Mouse (Mus musculus) cerebellum, postnatal 36 days (tissue): ENCODE results near the gene Crebrf.
A peak's percentile ranks its signal among the peaks of the same experiment; 100 is the strongest.

Source experiments
- DNase-seq, 2 experiments: peaks; one replicate each; pipeline ENCODE4 v3.0.0; 2021 to 2022; ENCODE audit warnings: mixed read lengths in 2 of 2

The Crebrf gene

GRCm38 (mm10) chr17:26779471-26779870 lies 64.0 kb downstream of the Crebrf start:
- DNase-seq, result no peak

DNA sequence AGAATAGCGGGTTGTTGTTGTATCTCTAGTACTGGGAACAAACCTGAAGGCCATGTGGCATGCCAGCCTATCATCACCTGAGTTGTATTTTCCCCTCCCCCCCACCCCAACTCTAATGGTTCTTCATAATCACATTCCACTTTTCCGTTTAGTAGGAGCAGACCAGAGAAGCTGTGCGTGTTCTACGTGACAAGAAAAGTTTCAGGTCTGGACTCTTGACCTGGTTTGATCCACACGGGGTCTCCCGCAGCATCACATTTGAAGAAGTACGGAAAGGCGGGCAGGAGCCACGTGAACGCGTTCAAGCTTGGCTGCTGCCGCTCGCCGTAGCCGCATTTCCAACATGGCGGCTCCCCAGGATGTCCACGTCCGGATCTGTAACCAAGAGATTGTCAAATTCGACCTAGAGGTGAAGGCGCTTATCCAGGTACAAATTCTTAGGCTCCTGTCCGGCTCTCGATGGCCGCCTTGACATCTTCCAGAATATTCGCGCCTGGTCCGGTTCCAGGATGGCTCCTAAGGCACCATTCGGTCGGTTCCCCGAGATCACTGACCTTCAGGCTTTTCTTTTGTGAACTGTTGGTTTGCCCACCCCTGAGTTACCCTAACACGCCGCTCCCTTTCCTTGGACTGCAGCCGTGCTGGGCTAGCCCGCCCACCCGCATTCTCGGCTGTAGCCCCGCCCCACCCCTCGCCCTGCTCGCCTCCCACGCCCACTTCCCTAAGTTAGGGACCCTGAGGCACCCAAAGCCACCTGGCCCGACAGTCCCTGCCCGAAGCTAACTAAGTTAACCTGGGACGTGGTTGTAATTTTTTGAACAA lies 65.5 kb downstream of the Crebrf start, which contains the start of gene Bnip1:
TSS of gene Bnip1 (plus strand) at position 317 of the 822 bp plus-strand sequence.
- peak; percentile 85 to 89 for DNase-seq

DNA sequence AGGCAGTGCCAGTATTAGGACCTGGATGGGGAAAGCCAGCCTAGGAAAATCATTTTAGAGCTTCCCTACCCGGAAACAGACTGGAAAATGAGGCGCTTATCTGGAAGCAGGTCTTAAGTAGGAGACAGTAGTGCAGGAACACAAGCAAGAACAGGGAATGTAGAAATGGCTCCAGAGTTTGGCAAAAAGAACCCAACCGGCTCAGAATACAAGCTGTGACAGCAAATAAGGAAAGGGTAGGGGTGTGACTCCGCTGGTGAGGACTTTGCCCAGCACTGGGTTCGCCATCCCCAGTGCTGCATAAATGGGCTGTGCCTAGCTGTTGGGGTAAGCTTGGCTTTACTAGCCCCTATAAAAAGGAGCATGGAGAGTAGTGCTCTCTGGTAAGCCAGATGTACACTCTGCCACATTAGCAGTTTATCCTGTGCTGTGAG lies 66.2 kb downstream of the Crebrf start:
- DNase-seq, result no peak

DNA sequence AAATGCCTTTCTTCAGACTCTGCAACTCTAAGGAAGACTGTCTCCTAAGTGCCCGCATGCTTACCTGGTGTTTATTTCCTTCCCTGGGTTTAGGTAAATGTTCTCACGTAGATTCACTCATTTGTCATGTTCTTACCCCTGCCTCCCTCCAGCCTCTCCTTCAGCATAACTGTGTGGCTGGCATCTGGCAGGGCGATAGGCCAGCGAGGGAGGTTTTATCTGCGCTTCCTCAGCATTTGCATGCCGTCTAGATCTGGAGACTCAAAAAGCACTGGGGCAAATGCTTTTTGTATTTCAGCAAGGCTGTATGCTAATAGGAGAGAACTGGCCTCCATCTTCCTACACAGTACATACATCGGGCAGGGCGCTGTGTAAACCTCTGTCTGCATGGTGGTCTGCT lies 69.1 kb downstream of the Crebrf start:
- DNase-seq, result no peak

DNA sequence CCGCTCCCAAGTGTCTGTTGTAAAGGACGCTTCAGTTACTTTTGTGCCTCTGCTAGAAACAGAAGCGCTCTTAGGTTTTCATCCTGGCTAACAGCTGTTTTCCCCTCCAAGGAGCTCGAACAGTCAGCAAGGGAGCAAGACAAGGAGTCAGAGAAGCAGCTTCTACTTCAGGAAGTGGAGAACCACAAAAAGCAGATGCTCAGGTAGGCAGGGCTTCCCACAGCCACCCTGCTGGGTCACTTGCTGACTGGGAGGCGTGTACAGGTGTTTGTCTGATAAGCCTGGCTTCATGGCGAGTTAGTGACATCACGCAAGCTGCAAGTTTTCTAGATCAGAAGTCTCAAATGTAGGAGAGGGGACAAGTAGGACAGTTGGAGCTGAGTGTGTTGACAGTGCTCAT lies 71.1 kb downstream of the Crebrf start:
- no peak for DNase-seq

- no peak for DNase-seq
Measured at GRCm38 (mm10) chr17:26788986-26789385, 73.5 kb downstream of the Crebrf start.

DNA sequence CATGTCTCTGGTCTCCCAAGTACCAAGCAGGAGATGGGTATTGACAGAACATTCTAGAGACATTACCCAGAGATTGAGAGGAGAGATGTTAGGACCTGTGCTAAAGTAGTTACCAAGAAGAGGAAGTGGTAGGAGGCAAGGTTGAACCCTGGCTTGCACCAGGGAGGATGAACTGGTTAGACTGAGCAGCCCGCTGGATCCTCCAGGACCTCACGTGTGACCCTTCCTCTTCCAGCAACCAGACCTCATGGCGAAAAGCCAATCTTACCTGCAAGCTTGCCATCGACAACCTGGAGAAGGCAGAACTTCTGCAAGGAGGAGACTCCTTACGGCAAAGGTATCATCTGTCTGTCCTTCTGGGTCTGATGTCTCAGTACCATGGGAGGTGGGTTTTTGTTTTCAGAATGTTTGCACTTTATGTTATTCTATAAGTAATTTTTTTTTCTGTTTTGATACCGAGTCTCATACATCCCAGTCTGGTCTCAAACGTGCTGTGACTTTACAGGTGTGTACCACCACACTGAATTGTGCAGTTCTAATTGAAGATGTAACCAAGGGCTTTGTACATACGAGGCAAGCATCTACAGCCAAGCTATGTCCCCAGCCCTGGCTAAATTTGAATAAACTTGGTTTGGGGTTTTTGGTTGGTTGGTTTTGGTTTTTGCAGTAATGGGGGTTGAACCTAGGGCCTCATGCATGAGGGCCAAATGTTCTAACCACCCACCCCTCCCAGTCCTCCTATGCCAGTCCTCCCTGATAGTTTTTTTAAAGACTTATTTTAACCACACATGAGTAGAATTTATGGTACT lies 74.2 kb downstream of the Crebrf start:
- no peak for DNase-seq

DNA sequence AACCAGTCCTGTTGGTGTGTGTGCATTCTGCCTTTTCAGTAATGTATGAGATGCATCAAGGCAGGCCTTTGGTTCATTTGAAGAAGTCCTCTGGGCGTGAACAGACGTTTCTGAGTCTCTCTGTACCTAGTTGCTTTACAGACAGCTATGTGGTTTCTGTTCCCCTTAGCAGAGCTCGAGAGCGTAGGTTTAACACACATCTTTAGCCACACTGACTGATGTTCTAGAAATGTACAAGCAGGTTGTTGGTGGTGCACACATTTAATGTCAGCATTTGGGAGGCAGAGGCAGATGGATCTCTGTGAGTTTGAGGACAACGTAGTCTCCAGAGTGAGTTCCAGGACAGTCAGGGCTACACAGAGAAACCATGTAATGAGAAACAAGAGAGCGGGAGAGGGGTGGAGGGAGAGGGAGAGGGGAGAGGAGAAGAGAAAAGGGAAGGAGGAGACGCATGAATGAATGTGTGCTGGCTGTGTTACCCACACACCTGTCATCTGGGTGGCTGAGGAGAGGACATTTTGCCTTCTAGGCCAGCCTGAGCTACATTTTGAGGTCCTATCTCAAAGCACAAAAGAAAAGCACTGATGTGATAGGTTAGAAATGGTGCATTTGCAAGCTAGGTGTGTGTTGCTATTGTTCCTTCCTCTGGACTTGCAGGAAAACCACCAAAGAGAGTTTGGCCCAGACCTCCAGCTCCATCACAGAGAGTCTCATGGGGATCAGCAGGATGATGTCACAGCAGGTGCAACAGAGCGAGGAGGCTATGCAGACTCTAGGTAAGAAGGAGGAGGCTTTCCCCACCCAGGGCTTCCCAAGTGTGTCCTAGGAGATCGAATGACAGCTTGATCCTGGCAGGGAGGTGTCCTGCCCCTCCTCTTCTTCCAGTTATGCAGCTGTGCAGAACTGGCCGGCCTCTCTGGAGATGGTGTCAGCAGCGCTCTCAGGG lies 75.1 kb downstream of the Crebrf start:
- no peak for DNase-seq

DNA sequence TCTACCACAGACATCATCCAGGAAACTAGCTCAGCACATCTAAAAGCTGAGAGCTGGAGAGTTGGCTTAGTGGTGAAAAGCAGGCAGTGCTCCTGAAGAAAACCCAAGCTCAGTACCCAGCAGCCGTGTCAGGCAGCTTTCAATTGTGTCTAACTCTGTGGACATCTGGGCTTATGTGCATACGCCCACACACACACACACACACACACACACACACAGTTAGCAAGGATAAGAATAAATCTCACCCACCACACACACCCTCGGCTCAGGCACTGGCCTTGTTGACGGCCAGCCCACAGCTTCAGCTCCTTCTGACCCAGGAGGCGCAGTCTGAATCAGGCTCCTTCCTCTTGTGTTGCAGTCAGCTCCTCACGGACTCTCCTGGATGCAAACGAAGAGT lies 76.1 kb downstream of the Crebrf start:
- DNase-seq, result no peak

DNA sequence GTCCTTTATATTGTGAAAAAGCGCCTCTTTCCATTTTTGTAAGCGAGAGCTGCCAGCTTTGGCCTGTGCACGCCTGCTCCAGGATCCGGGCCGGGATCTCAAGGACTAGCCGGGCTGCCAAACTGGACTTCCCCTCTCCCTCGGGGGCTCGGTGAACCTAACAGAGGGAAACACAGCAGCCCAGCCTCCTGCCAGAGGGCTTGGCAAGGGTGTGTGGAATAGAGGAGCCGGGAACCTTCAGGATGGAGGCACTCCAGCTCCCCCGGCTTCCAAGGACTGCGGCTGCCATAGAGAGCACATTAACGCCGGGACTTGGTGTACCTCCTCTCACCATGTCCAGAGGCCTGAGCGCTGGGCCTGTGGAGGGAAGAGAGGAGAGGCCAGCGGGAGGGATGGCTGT lies 76.6 kb downstream of the Crebrf start:
- no peak for DNase-seq

DNA sequence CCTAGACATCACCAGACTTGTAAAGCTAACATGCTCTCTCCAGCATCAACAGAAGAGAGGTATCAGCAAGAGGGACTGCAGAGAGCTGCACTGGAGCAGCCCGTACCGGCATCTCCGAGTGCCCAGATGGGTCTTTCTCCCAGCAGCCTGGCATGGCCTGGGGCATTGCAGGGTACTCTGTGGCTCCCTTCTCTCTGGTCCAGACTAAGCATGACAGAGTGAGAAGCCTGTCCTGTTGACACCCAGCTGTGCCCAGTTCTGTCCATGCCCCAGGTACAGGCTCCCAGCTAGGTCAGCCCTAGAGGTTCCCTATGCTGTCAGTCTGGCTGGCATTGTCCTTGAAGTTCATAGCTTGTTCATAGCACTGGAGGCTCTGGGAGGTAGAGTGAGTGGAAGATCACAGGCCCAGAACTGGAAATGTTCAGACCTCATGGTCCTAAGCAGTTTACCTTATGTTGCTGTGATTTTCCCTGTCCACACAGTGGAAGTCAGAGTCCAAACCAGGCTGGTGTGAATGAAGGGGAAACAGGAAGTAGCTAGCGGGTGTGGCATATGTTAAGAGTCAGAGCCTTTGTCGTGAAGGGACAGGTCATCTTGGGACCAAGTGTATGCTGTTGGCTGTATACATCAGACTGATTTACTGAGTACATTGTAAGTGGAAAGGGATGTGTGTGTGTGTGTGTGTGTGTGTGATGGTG lies 77.8 kb downstream of the Crebrf start:
- no peak for DNase-seq

DNA sequence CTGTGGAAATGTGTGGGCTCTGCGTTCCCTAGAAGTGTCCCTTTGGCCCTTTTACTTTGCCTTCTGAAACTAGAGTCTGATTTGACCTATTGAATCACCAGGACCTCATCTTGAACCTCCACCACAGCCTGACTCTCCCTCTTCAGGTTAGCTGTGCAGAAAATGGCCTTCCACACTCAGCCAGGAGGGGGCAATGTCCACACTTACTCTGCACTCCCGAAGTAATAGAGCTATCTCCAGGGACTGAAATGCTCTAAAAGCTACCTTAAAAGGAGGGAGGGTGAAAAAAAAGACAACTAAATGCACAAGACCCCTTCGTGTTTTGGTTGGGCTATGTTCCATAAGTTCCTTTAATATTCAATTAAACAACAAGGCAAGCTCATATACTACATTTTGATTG lies 79.3 kb downstream of the Crebrf start:
- DNase-seq, result peak; percentile 27 to 35

DNA sequence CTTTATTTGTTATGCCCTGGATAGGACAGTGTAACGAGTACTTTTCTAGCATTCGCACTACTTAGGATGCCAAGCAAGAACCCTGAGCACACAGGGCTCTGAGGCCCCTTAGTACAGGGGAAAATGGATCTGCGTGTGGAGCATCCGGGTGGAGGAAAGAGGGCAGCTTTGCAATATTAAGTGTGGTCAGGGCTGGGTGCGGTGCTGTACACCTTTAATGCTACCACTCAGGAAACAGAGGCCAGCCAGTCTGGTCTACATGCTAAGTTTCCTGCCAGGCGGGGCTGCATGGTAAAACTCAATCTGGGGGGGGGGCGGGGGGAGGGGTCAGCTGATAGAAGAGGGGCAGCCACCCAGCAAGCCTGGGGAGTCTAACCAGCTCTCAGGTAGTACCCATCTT lies 79.9 kb downstream of the Crebrf start:
- DNase-seq, result no peak

DNA sequence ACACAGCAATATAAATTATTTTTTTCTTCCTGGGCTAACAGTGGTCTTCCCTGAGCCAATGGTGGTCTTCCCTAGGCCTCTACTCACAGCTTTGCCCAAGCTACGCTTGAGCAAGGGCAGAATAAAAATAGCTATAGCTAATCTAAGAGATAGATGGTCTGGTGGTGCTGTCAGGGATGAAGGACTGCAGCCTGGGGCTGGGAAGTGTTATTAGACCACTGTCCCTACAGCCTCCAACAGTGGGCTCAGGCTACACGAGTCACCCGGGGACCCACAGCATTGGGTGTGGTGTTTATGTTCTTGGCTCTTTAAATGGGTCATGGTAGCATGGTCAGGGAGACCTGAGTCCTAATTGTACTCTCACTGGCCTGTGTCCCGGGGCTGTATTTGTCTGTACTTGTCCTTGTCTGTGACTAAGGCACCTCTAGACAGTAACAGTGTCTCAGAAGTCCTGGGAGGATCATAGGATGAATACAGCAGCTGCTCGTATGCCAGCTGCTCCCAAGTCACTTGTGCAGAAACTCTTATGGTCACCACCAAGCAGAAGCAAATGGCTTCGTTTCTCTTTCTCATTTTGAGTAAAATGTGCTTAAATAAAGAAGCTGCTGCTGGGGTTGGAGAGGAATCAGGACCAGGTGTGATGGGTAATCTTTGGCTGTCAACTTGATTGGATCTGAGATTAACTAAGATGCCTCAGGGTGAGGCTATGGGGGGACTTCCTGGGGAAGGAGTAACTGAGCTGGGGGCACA lies 82.1 kb downstream of the Crebrf start:
- DNase-seq, result no peak

- DNase-seq, result no peak
Measured at GRCm38 (mm10) chr17:26802886-26803285, 87.4 kb downstream of the Crebrf start.

DNA sequence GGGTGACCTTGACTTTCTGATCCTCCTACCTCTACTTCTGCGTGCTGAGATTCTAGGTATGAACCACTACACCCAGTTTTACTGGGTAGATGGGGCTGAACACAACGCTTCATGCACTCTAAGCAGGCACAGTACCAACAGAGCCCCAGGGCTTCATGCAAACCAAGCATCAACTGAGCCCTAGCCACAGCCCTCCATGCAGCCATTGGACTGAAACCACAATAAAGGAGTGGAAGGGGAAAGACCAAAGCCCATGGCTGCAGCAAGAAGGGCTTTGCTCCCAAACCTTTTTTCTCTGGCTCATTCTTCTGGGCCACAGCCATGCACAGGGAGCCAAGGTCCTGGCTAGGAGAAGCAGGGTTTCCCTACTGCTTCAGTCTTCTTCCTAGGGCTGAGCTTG lies 97.2 kb downstream of the Crebrf start:
- DNase-seq, result no peak

GRCm38 (mm10) chr17:26813497-26813896 lies 98.0 kb downstream of the Crebrf start:
- no peak for DNase-seq

- DNase-seq, result no peak
Measured at GRCm38 (mm10) chr17:26816810-26817209, 101.4 kb downstream of the Crebrf start.

- DNase-seq, result no peak
Measured at GRCm38 (mm10) chr17:26817776-26818175, 102.3 kb downstream of the Crebrf start.

DNA sequence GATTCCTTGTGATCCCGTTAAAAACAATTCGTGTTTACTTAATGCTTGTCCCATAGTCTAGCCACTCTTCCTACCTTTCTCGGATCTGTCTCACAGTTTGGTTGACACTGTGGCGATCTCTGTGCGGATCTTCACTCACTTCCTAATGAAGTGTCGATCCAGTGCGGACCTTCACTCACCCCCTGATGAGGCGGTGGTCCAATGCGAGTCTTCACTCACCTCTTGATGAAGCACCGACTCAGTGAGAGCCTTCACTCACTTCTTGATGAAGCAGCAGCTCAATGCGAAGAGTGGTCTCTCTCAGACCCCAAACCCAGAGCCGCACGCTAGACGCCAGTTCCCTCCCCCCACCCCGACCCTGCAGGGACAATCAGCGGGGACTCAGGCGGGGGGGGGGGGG lies 110.7 kb downstream of the Crebrf start:
- no peak for DNase-seq
